Mouse (Mus musculus): Measurements from ENCODE around the gene Wdr91. TPM values are rescaled to one million over a fixed set of nuclear protein-coding genes. Genes with fewer than 3 reads are reported as not detected.
A peak's percentile ranks its signal among the peaks of the same experiment; 100 is the strongest.

The Wdr91 gene
- total RNA-seq, 2 experiments from 2014 or later = 4.7 to 6.4 TPM

DNA sequence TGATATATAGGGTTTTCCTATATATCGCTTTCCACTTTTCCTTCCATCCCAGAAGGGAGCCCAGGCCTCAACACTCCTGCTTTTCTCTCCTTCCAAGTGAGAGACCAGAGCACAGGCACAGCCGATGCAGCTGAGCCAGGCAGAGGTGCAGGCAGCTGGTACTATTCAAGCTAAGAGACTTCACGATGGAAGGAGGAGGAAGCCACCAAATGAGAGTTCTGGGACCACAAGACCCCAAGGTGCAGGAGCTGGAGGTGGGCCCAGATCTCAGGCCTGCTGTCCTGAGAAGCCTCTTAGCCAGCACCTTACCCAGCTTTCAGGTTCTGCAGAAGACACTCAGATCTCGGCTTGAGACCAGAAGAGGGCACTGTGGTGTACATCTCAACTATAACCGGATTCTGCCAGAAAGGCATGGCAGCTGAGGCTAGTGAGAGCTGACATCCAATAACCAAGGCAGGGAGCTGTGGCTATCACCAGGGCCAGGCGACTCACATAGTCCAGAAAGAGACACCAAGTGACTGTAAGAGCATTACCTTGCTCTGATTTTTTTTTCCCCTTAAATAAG is 30.7 kb downstream of the Wdr91 start:
- DNase-seq (ENCODE audit: low spot score) = peak; percentile 34

DNA sequence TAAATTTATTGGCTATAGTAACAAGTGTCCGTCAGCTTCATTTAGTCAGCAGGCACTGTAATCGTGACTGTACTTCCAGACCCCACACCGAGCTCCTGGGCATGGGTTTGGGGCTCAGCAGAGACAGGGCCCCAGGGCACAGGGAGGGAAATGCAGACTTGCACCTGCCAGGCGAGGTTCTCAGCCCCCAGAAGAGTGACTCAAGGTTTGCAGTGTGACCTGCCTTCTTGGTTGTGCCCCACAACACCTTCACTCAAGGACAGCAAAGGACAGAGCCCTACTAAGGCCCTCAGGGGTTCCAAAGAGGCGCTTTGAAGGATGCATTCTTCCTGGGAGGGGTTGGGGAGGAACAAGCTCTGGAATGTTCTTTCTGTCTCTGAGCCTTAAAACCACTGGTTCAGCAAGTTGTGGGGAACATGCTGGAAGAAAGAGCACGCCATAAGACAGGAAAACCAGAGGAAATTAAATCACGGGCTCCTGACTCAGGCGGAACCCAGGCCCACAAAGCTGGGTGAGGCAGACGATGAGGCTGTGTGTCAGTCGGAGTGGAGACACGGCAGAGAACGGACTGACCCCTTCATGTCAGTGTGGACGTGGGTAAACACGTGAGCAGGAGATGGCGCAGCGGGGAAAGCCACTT is 31.5 kb downstream of the Wdr91 start:
- no peak for DNase-seq (ENCODE audit: low spot score)

DNA sequence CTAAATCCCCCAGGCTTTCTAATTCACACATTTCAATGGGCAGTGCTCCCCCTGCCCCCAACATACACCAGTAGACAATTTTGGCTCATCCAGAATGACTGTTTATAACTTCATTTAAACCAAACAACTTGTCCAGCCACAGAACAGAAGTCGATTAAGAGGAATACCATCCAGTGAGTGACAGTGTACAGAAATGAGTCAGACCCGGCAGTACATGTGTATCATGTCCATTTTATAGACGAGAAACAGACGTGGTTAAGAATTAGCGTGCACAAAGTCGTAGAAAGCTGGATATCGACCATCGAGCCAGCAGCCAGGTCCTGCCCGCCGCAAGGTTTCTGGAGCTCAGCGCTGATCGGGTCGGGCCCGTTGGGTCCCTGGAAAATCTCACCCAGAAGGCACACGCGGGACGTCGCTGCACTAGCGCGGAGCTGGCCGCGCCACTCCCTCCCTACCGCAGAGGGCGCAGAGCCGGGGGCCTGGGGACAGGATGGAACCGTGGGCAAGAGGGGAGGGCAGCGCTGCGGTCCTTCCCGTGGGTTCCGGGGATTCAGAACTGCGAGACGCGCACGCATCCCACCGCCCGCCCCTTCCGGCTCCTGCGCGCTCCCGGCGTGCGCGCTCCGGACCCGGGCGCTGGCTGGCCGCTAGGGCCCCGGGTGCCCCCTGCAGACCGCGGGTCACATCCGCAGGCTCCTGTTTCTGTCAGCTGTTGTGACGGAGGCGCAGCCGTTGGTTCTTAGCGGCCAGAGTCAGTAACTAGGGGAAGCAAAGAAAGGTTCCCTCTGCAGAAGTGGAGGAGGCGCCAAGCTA is 33.0 kb downstream of the Wdr91 start, which contains the start of gene Cyren:
TSS of gene Cyren (minus strand) at position 552 of the 813 bp plus-strand sequence.
- DNase-seq (ENCODE audit: low spot score) = peak; percentile 93

DNA sequence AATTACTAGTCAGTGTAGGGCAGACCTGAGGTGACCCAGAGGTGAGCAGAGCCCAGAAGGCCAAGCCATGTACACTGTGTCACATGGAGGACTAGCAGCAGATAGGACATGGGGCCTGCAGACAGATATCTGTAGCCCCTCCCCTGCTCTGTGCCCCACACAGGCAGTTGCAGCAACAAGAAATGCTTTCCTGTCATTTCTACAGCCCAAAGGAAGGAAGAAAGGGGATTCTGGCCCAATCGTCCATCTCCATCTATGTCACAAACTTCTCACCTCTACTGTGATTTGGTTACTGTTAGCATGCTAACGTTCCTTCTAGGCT is 33.9 kb downstream of the Wdr91 start:
- DNase-seq (ENCODE audit: low spot score) = no peak

DNA sequence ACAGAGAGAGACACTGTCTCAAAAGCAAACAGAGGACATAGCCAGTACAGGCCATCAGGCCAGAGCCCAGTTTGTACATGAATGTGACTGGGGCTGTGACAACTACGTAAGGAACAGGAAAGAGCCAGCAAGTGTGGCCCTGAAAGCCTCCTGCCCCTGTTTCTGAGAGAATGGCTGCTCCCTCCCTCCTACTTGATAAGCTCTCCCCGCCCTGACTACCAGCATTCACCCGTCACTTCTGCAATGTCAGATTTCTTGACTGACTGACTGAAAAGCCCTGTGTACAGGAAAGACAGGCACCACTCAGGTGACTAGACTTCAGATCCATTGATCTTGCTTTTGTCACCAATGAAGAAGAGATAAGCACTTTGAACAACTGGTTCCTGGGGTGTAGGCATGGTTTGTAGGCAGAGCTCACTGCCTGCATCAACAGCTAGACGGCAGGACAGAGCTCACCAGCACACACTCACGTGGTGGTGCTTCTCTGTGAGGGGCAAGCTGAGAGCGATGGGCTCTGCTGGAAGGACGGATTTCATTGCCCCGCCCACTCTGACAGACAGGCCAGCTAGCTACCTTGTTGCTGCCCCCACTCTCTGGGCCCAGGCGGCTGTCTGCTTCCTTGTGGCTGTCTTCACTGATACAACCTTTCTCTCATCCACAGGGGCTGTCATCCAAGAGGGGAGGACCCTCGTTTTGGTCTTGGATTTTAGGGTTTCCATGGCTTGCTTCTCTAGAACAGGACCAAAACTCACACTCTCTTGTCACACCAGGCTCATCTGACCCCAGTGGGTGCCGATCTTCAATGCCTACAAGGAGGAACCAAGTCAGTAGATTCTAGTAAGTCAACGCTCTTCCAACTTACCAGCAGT is 34.5 kb downstream of the Wdr91 start:
- DNase-seq (ENCODE audit: low spot score) = no peak

DNA sequence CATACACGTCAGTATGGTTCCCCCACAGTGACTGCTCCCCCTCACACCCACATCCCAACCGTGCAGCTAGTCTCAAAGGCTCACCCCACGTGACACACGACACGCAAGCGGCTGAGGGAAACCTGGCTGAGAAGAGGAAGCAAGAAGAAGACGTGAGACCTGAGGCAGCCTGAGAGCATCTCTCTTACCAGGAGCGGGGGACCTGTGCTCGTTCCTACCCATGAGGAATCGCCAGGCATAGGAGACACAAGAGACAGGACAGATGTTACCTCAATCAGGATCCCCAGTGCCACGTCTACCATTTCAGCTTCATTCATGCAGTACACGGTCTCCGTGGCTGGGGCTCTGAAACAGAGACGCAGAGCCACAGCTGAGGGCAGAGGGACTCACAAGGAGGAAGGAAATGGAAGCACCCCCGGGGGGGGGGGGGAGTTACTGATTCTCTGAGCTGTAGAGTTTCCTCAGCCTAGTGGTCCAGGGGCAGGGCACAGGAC is 35.4 kb downstream of the Wdr91 start:
- DNase-seq (ENCODE audit: low spot score) = peak; percentile 33

DNA sequence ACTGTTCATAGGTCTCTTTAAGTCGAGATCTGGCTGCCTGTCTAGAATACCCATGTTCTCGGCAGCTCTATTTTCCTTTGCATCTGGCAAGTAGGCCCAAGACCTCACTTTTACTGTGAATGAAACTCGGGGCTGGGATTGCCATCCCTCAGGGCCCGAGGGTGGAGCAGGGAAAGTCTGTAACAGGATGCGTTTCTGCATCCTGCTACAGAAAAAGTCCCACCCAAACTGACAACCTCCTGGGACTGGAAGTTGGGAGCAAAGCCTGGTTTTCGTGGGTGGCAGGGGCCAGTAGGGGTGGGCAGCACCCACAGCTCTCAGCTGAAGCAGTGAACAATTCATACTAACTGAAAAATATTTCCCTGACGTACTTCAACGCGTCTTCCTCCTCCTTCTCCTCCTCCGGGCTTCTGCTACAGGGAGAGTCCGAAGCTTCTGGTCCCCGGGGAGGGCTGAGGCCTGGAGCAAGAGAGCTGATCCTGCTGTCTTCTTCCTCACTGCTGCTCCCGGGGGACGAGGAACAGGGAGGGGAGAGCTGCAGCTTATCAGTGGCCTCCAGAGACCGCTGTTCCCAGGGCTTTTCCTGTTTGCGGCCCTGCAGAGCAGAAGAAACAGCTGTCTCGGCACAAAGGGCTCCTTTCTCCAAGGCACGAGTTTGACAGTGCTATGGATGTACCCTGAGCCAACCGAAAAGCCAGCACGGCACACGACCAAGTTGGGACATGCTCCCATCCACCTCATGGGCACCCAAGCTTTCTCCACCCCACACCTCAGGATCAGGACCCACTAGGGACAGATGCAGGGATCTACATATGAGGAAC is 36.4 kb downstream of the Wdr91 start:
- DNase-seq (ENCODE audit: low spot score) = peak; percentile 73

DNA sequence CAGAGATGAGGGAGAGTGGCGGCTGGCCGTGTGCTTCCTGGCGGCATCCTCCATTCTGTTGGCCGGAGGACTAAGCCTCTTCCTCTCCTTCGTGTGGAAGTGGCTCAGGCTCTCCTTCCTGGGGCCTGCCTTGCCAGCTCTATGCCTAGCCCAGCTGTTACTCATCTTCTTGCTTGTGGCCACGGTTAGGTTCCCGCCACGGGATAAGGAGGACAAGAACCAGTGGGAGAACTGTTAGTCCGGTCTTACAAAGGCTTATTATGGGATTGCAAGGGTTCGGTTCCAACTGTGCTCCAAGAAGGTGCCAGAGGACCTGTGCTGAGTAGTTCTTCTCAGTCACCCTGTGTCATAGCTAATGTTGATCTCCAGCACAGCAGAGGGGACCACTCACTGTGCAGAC is 37.8 kb downstream of the Wdr91 start:
- DNase-seq (ENCODE audit: low spot score) = no peak

DNA sequence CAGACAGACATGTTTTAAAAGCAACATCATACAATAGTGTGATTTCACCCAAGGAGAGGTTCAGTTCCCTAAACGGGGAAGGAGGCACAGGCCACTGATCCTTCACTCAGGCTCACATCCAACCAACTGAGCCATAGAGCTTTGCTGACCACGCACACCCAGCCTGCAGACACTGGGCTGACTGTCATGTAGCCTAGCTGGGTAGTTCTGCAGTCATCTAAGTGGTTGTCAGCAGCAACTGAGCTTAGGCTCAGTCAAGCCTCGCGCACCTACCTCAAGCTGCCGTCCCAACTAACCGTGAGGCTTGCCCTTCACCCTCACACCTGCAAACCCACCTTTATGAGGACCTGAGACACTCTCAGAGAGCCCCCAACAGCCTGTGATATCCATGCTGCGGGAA is 38.7 kb downstream of the Wdr91 start:
- DNase-seq (ENCODE audit: low spot score) = peak; percentile 39

DNA sequence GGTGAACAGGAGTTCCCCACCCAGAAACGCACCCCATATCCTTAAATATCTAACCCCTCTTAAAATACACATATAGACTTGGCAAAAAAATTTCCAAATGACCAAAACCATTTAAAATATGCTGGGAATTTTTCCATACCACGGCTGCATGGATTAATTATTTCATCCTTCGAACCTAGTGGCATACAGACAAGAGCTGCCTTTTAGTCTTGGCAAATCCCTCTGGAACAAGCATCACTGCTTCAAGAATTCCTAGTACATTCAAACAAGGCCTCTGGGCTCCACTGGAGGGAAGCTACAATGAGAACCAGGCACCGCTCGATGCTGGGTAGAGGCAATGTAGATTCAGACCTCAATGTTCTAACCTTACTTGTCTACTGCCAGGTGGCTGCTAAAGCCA is 40.0 kb downstream of the Wdr91 start:
- DNase-seq (ENCODE audit: low spot score) = no peak

DNA sequence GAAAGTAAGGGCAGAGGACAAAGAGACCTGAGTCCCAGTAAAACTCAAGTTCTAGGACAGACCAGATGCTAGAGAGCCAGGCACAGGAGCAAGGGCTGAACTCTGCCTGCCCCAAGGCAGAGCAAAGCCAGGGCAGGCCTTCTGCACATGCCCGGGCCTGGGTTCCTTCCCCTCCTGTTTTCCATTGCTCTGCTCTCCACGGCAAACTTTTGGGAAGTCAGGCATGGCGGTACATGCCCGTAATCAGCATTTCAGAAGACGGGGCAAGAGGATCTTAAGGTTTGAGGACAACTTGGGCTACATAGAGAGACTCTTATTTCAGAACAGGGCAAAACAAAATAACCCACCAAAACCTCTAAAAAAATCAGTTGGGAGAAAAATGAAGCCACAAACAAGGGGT is 40.5 kb downstream of the Wdr91 start:
- no peak for DNase-seq (ENCODE audit: low spot score)

DNA sequence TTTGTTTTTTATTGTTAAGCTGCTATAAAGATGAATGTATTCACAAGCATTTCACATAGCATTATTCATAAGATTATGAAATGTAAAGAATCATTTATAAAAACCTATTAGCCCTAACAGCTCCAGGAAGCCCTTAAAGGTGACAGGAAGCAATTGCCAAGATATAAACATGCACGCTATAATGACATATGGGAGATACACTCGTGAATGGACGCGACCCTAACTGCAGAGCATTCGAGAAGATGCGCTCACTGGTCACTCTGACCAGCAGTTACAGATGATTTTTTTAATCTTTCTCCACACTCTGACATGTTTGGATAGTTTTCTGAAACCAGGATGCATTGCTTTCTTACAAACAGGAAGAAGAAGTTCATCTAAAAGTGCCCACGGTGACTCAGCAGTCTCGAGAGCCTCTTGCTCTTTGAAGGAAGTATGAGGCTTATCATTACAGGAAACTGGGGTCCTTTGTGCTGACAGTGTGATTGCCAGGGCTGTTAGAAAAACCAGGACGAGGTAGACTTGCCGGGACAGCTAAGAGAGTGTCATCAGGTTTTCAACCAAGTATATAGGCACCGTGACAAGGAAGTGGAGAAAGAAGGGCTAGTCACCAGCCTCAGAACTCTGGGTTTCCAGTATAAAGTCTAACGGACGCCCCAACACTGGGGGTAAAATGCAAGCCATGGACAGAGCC is 41.3 kb downstream of the Wdr91 start:
- DNase-seq (ENCODE audit: low spot score) = no peak

DNA sequence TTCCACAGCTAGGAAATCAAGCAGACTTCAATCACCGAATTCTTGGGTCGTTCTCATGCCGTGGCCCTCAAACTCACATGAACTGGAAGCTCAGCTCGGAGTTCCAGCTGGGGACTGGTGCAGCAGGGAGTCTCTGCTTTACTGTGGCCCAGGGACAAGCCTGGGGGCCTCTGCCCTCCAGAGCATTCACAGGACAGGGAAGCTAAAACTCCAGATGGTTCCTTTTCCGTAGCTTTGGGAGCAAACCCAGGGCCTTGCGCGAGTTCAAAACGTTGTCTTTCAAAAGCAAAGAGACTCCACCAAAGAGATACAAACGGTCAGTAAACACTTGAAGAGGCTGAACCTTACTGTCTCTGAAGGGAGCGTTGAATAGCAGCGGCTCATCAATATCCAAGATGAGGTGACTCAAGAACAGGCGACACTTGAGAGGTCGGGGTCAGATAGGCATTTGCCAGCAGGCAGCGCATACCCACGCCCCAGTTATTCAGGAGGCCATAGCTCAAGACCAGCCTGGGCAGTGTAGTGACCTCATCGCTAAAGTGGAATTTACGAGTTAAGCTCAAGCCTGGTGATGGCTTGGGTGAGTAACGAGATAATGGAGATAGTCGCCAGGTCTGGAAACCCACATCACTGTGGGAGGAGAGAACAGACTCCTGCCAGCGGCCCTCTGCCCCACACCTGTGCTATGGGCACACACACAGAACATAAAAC is 42.0 kb downstream of the Wdr91 start:
- DNase-seq (ENCODE audit: low spot score) = no peak

DNA sequence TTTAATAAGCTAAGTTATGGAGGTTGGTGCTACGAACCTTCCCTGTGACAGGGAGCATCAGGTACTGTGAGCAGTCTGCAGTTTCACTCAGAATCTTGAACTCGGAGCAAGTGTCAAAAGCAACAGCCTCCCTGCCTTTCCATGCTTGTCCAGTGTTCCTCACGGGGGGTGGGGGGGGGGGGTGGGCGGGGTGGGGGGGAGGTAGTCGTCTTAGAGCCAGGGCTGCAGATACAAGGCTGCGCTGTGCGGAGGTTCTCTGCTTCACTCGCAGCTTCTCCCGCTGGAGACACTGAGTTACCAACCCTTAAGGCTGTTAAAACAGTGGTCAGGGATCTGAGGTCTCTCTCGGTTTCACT is 42.7 kb downstream of the Wdr91 start:
- DNase-seq (ENCODE audit: low spot score) = no peak

DNA sequence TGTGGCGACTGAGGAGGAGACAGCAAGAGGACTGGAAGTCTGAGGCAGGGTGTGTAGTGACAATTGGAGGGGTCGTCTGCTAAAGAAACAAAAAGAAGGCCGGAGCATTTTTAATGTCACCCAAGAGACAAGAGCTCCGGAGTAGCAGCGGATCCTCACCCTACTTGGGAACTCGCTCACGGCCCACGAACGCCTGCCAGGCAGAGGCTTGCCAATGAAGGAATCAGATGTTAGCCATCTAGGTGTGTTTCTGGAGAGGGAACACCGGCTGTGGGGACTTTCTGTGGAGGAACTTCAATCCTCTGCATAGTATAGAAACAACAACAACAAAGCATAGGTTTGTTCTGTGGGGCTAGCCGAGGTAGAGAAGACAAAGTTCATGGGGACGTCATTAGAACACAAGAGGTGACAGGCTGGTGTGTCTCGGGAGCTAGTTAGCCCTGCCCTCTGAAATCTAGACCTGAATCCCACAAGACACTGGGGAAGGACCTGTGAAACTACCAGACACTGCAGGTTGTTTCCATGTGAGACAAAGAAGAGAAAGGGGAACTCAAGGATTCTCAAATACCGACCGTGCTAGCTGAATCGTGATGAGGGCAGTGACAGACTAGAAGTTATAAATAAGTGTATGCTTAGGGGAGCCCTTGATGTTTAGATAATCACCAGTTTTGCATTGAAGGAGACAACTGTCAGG is 43.2 kb downstream of the Wdr91 start:
- no peak for DNase-seq (ENCODE audit: low spot score)

DNA sequence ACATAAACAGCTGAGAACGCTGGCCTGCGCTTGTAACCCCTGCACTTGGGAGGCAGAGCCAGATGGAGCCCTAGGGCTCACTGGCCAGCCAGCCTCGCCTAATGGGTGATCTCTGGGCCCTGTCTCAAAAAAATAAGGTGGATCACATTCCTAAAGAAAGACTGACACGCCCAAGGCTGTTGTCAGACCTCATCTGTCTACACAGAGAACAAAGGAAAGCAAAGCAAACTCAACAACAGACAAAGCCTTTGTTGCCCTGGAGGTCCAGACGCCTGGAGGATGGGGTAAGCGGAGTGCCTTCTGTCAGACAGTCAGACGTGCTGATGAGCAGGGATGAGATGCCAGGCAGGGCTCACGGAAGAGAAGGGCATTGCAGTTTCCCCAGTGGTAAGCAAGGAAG is 43.9 kb downstream of the Wdr91 start:
- no peak for DNase-seq (ENCODE audit: low spot score)

DNA sequence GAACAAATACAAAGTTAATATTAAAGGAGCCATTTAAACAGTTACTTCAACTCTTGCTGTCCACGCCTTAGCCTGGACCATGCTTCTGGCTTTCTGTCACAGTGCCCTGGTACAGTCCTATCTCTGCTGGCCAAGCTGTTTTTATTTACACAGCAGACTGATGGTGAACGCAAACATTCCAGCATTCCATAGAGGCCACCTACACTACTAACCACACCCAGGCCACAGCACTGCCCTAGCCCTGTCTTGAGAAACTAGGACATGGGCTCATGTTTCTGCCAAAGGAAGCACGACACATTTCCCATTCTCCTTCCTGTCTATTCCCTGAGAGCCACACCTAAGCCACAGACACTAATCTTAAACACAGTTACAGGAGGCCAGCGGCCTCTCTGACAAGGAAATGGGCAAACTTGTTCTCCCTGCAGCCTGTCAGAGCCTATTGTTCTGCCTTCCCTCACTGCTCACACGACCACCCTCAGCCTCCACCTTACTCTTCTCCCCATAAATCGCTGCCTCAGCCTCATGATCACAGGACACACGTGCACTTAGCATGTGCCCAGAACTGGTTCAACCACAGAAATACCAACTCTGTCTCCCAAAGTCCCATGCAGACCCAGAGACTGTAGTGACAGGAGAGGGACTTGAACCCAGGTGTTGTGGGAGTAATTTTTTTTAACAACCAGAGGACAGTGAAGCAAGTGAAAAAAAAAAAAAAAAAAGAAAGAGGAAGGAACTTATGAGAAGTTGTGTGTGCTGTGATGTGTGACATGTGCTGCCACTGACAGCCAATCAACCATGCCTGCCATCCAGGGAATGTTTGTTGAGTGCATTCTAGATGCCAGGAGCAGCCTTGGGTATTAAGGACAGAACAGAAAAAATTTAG is 44.7 kb downstream of the Wdr91 start:
- DNase-seq (ENCODE audit: low spot score) = peak; percentile 56

DNA sequence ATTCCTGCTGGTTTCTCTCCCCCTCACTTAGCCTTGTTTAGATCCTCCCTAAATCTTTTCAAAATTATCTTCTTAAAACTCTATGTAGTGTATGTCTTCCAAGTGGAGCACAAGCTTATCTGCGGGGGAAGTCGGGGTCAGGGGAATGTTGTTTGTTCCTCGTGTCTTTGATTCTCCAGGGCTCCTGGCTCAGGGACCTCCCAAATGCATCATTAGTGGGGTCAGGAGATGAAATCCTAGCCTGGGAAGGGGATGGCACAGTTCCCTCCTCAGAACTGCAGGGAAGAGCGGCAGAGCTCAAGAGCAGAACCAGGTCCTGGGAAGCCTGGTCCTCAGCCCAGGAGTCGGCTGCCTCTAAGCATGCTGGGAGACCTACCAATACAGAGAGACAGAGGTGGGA is 45.5 kb downstream of the Wdr91 start:
- DNase-seq (ENCODE audit: low spot score) = peak; percentile 45

All from gastrocnemius, adult 18-20 months (tissue).